Mouse (Mus musculus): ENCODE measurements at regions not wholly inside any gene's neighbourhood (a gene's known extent, or its start where the extent isn't known, plus 50 kb on each side); places are given as distances from the start of the nearest gene placed in this dataset.

DNA sequence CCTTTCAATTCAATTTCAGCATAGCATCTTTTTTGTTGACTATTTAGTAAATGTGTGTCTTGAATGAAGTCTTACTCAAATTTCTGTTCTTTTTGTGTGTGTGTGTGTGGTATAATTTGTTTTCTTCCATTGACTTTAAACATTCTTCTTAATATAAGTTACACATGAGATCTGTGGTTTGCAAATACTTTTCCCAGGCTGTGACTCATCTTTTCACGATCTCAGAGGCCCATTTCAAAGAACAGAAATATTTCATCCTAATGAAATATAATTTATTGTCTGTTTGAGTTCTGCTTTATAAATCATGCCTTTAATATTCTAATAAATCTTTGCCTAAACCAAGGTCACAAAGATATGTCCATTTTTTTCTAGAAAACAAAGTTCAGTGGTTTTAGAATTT, 92.9 kb upstream of the Gorab start:
- Histone ChIP-seq H3K27me3 (ENCODE audit: control insufficient read depth in 1 of 2, insufficient read depth in 2 of 2, low read length in 2 of 2) (no peaks in the 10 kb centered on the region), H3K9ac (ENCODE audit: control insufficient read depth, low read depth, low read length, poor library complexity, severe bottlenecking) (no peak overlapping the region), H3K9me3 (replicated peaks; ENCODE audit: insufficient read depth, low read length) (no peaks in the 10 kb centered on the region), H3K4me1 (ENCODE audit: control insufficient read depth in 1 of 2, insufficient read depth in 2 of 2, low read length in 2 of 2) (peaks cover 9 to 15% of the 10 kb centered on the region in 2 experiments), H3K79me2 (ENCODE audit: control insufficient read depth, insufficient read depth, low read length, poor library complexity) (no peaks in the 10 kb centered on the region), H3K4me3 (ENCODE audit: control insufficient read depth in 1 of 2, insufficient read depth in 1 of 2, low read depth in 2 of 2, low read length in 2 of 2) (no peak overlapping the region), H3K36me3 (ENCODE audit: control insufficient read depth in 1 of 2, insufficient read depth in 2 of 2, low read length in 2 of 2) (peaks cover 0 to 21% of the 10 kb centered on the region in 2 experiments; a peak in 2 of 4 replicates), H3K27ac (ENCODE audit: control insufficient read depth, low read depth, low read length) (no peak overlapping the region)
- TF ChIP-seq GABPA (IDR thresholded peaks at IDR 0.05; ENCODE audit: low read depth, low read length) (no peak), ELF1 (IDR thresholded peaks at IDR 0.05; ENCODE audit: low read depth, low read length) (no peak), NELFE (IDR thresholded peaks at IDR 0.05; ENCODE audit: low read depth, low read length) (no peak), RAD21 (IDR thresholded peaks at IDR 0.05; ENCODE audit: low read depth, low read length) (no peak), MEF2A (IDR thresholded peaks at IDR 0.05; ENCODE audit: extremely low read depth, insufficient replicate concordance, low read depth, low read length, poor library complexity, severe bottlenecking) (no peak), RCOR1 (IDR thresholded peaks at IDR 0.05; ENCODE audit: low read depth, low read length) (no peak), POLR2AphosphoS5 (IDR thresholded peaks at IDR 0.05; ENCODE audit: borderline replicate concordance, low read depth, low read length) (no peak), TAL1 (IDR thresholded peaks at IDR 0.05; ENCODE audit: low read length) (no peak), JUND (IDR thresholded peaks at IDR 0.05; ENCODE audit: low read depth, low read length) (no peak), TBP (IDR thresholded peaks at IDR 0.05; ENCODE audit: low read depth, low read length) (no peak)
- no peak for DNase-seq (ENCODE audit: low read depth, low spot score)

DNA sequence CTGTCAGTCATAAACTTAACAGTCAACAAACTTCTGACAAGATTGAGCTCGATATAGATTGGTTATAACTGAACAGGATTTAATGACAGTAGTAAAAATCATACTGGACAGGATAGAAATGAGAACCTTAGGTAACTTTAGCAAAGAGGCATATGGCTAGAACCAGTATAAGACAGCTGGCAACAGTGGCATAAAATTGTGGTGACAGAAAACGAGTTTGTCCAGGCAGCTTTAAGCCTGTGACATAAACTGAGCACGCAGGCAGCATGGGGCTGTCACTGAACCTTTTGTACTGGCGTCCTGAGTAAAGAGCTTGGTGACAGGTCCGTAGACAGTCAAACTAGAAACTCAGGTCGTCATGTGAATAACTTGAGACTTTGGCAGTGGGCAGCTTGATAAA, 85.1 kb upstream of the Gorab start:
- TF ChIP-seq TAL1 (IDR thresholded peaks at IDR 0.05; ENCODE audit: low read length) (no peak), SIN3A (IDR thresholded peaks at IDR 0.05; ENCODE audit: low read length) (no peak), MAZ (IDR thresholded peaks at IDR 0.05; ENCODE audit: low read depth, low read length) (no peak), MYB (IDR thresholded peaks at IDR 0.05; ENCODE audit: low read depth, low read length) (no peak), NELFE (IDR thresholded peaks at IDR 0.05; ENCODE audit: low read depth, low read length) (no peak), CHD1 (IDR thresholded peaks at IDR 0.05; ENCODE audit: low read depth, low read length) (no peak), MEF2A (IDR thresholded peaks at IDR 0.05; ENCODE audit: extremely low read depth, insufficient replicate concordance, low read depth, low read length, poor library complexity, severe bottlenecking) (no peak), GABPA (IDR thresholded peaks at IDR 0.05; ENCODE audit: low read depth, low read length) (no peak), ZNF384 (IDR thresholded peaks at IDR 0.05; ENCODE audit: low read depth, low read length) (no peak), ETS1 (IDR thresholded peaks at IDR 0.05; ENCODE audit: low read depth, low read length) (no peak), CHD2 (IDR thresholded peaks at IDR 0.05; ENCODE audit: low read length) (no peak), ZC3H11A (IDR thresholded peaks at IDR 0.05; ENCODE audit: low read depth, low read length) (no peak), MYC (IDR thresholded peaks at IDR 0.05; ENCODE audit: low read depth, low read length) (no peak), CTCF (IDR thresholded peaks at IDR 0.05 in 2 of 3, conservative IDR thresholded peaks at IDR 0.05 in 1 of 3; ENCODE audit: control insufficient read depth in 1 of 3, insufficient read depth in 1 of 3, low read depth in 2 of 3, low read length in 3 of 3, poor library complexity in 1 of 3, severe bottlenecking in 1 of 3) (no peak), SMC3 (IDR thresholded peaks at IDR 0.05; ENCODE audit: low read depth, low read length) (no peak), ZMIZ1 (IDR thresholded peaks at IDR 0.05; ENCODE audit: low read depth, low read length) (no peak)
- Histone ChIP-seq H3K36me3 (ENCODE audit: control insufficient read depth in 1 of 2, insufficient read depth in 2 of 2, low read length in 2 of 2) (no peaks in the 10 kb centered on the region), H3K4me3 (ENCODE audit: control insufficient read depth in 1 of 2, insufficient read depth in 1 of 2, low read depth in 2 of 2, low read length in 2 of 2) (no peak overlapping the region), H3K4me1 (ENCODE audit: control insufficient read depth in 1 of 2, insufficient read depth in 2 of 2, low read length in 2 of 2) (no peaks in the 10 kb centered on the region), H3K27ac (ENCODE audit: control insufficient read depth, low read depth, low read length) (no peak overlapping the region), H3K9ac (ENCODE audit: control insufficient read depth, low read depth, low read length, poor library complexity, severe bottlenecking) (no peak overlapping the region), H3K9me3 (replicated peaks; ENCODE audit: insufficient read depth, low read length) (no peaks in the 10 kb centered on the region), H3K79me2 (ENCODE audit: control insufficient read depth, insufficient read depth, low read length, poor library complexity) (no peaks in the 10 kb centered on the region), H3K27me3 (ENCODE audit: control insufficient read depth in 1 of 2, insufficient read depth in 2 of 2, low read length in 2 of 2) (no peaks in the 10 kb centered on the region)
- DNase-seq (ENCODE audit: low read depth, low spot score) = no peak

Data from MEL (cell line).